Mouse (Mus musculus): ENCODE measurements around the gene Rapgef3. TPM values are rescaled to one million over a fixed set of nuclear protein-coding genes. Genes with fewer than 3 reads are reported as not detected.

The Rapgef3 gene
- polyA plus RNA-seq, 1 experiment from 2014 or later: 18.7 TPM

- no peak for TF ChIP-seq CTCF (IDR thresholded peaks at IDR 0.05)
- H3K36me3 ChIP-seq (ENCODE audit: insufficient read depth, low read length): no peaks in the 10 kb centered on the region
- H3K27me3 ChIP-seq (replicated peaks; ENCODE audit: insufficient read depth, low read length): no peaks in the 10 kb centered on the region
- no peak overlapping the region for H3K9ac ChIP-seq (replicated peaks; ENCODE audit: low read depth)
- WGBS: 83% methylated on average over 1 of the region's 1 CpGs
- no peak overlapping the region for H3K4me2 ChIP-seq (replicated peaks; ENCODE audit: low read depth, low read length)
- H3K4me1 ChIP-seq (ENCODE audit: insufficient read depth, low read depth, low read length): peaks cover 19% of the 10 kb centered on the region; the same call in 1 of the 2 replicates
- H3K9me3 ChIP-seq (ENCODE audit: low read length): no peaks in the 10 kb centered on the region
- H3K4me3 ChIP-seq (ENCODE audit: low read depth, low read length): no peak overlapping the region
- no peak for DNase-seq (ENCODE audit: low spot score)
- peak overlapping the region; percentile 38; the same call in 1 of the 2 replicates for H3K27ac ChIP-seq (ENCODE audit: low read length)
- ATAC-seq: no peak
Measured at GRCm38 (mm10) chr15:97779576-97779975, 11.8 kb upstream of the Rapgef3 start.

GRCm38 (mm10) chr15:97778311-97779098 lies 10.7 kb upstream of the Rapgef3 start, which contains the start of gene Slc48a1:
Gene Slc48a1 (plus strand): TSS chr15:97778520.
- peaks cover 23% of the 10 kb centered on the region for H3K4me1 ChIP-seq (ENCODE audit: insufficient read depth, low read depth, low read length)
- H3K27me3 ChIP-seq (replicated peaks; ENCODE audit: insufficient read depth, low read length): no peaks in the 10 kb centered on the region
- H3K4me3 ChIP-seq (ENCODE audit: low read depth, low read length): no peak within 1 kb of the TSS
- no peak within 1 kb of the TSS for H3K9ac ChIP-seq (replicated peaks; ENCODE audit: low read depth)
- 43% methylated on average over 8 of the region's 8 CpGs for WGBS
- H3K9me3 ChIP-seq (ENCODE audit: low read length): no peaks in the 10 kb centered on the region
- TF ChIP-seq CTCF (IDR thresholded peaks at IDR 0.05): no peak
- peak; percentile 76; the same call in 1 of the 2 replicates for TF ChIP-seq EP300 (IDR thresholded peaks at IDR 0.05)
- H3K4me2 ChIP-seq (replicated peaks; ENCODE audit: low read depth, low read length): no peak within 1 kb of the TSS
- DNase-seq (ENCODE audit: low spot score) (peak; percentile 85), ATAC-seq (peak; percentile 42)
- H3K36me3 ChIP-seq (ENCODE audit: insufficient read depth, low read length): no peaks in the 10 kb centered on the region
- peak within 1 kb of the TSS; percentile 68 for H3K27ac ChIP-seq (ENCODE audit: low read length)

- no peak for TF ChIP-seq CTCF (IDR thresholded peaks at IDR 0.05)
- no peak for TF ChIP-seq EP300 (IDR thresholded peaks at IDR 0.05)
- H3K27me3 ChIP-seq (replicated peaks; ENCODE audit: insufficient read depth, low read length): no peaks in the 10 kb centered on the region
- no peak overlapping the region for H3K4me2 ChIP-seq (replicated peaks; ENCODE audit: low read depth, low read length)
- no peak overlapping the region for H3K9ac ChIP-seq (replicated peaks; ENCODE audit: low read depth)
- ATAC-seq (no peak), DNase-seq (ENCODE audit: low spot score) (no peak)
- no peaks in the 10 kb centered on the region for H3K9me3 ChIP-seq (ENCODE audit: low read length)
- H3K27ac ChIP-seq (ENCODE audit: low read length): no peak overlapping the region
- H3K4me3 ChIP-seq (ENCODE audit: low read depth, low read length): no peak overlapping the region
- no peaks in the 10 kb centered on the region for H3K36me3 ChIP-seq (ENCODE audit: insufficient read depth, low read length)
- H3K4me1 ChIP-seq (ENCODE audit: insufficient read depth, low read depth, low read length): peaks cover 38% of the 10 kb centered on the region
- WGBS: 81% methylated on average over 6 of the region's 6 CpGs
Measured at GRCm38 (mm10) chr15:97776919-97777318, 9.1 kb upstream of the Rapgef3 start.

- peaks cover 38% of the 10 kb centered on the region for H3K4me1 ChIP-seq (ENCODE audit: insufficient read depth, low read depth, low read length)
- ATAC-seq (peak; percentile 21; the same call in 1 of the 2 replicates), DNase-seq (ENCODE audit: low spot score) (peak; percentile 71)
- TF ChIP-seq EP300 (IDR thresholded peaks at IDR 0.05) (no peak), CTCF (IDR thresholded peaks at IDR 0.05) (peak; percentile 89)
- no peak overlapping the region for H3K4me3 ChIP-seq (ENCODE audit: low read depth, low read length)
- no peaks in the 10 kb centered on the region for H3K27me3 ChIP-seq (replicated peaks; ENCODE audit: insufficient read depth, low read length)
- no peak overlapping the region for H3K27ac ChIP-seq (ENCODE audit: low read length)
- WGBS: 11% methylated on average over 8 of the region's 8 CpGs
- H3K9ac ChIP-seq (replicated peaks; ENCODE audit: low read depth): no peak overlapping the region
- H3K36me3 ChIP-seq (ENCODE audit: insufficient read depth, low read length): no peaks in the 10 kb centered on the region
- H3K9me3 ChIP-seq (ENCODE audit: low read length): no peaks in the 10 kb centered on the region
- no peak overlapping the region for H3K4me2 ChIP-seq (replicated peaks; ENCODE audit: low read depth, low read length)
Measured at GRCm38 (mm10) chr15:97776514-97776913, 8.7 kb upstream of the Rapgef3 start.

- Histone ChIP-seq H3K9me3 (ENCODE audit: low read length) (no peaks in the 10 kb centered on the region), H3K27me3 (replicated peaks; ENCODE audit: insufficient read depth, low read length) (no peaks in the 10 kb centered on the region), H3K4me3 (ENCODE audit: low read depth, low read length) (no peak overlapping the region), H3K27ac (ENCODE audit: low read length) (peak overlapping the region; percentile 88), H3K36me3 (ENCODE audit: insufficient read depth, low read length) (no peaks in the 10 kb centered on the region), H3K4me2 (replicated peaks; ENCODE audit: low read depth, low read length) (peak overlapping the region; percentile 8; the same call in 1 of the 2 replicates), H3K4me1 (ENCODE audit: insufficient read depth, low read depth, low read length) (peaks cover 25% of the 10 kb centered on the region), H3K9ac (replicated peaks; ENCODE audit: low read depth) (no peak overlapping the region)
- ATAC-seq (peak; percentile 64), DNase-seq (ENCODE audit: low spot score) (peak; percentile 64)
- peak; percentile 79 for TF ChIP-seq EP300 (IDR thresholded peaks at IDR 0.05)
- TF ChIP-seq CTCF (IDR thresholded peaks at IDR 0.05): peak; percentile 13; the same call in 1 of the 2 replicates
- 36% methylated on average over 5 of the region's 5 CpGs for WGBS
Measured at GRCm38 (mm10) chr15:97773961-97774370, 6.2 kb upstream of the Rapgef3 start.

- TF ChIP-seq CTCF (IDR thresholded peaks at IDR 0.05) (peak; percentile 24; the same call in 1 of the 2 replicates), EP300 (IDR thresholded peaks at IDR 0.05) (peak; percentile 90)
- no peaks in the 10 kb centered on the region for H3K36me3 ChIP-seq (ENCODE audit: insufficient read depth, low read length)
- no peak overlapping the region for H3K9ac ChIP-seq (replicated peaks; ENCODE audit: low read depth)
- DNase-seq (ENCODE audit: low spot score) (peak; percentile 96), ATAC-seq (peak; percentile 91)
- H3K9me3 ChIP-seq (ENCODE audit: low read length): no peaks in the 10 kb centered on the region
- peak overlapping the region; percentile 88 for H3K27ac ChIP-seq (ENCODE audit: low read length)
- 0 out of 2 replicates have a peak overlapping the region, but pooled peaks have one; percentile 3 for H3K4me2 ChIP-seq (replicated peaks; ENCODE audit: low read depth, low read length)
- no peaks in the 10 kb centered on the region for H3K27me3 ChIP-seq (replicated peaks; ENCODE audit: insufficient read depth, low read length)
- 9% methylated on average over 5 of the region's 5 CpGs for WGBS
- no peak overlapping the region for H3K4me3 ChIP-seq (ENCODE audit: low read depth, low read length)
- H3K4me1 ChIP-seq (ENCODE audit: insufficient read depth, low read depth, low read length): peaks cover 19% of the 10 kb centered on the region
Measured at GRCm38 (mm10) chr15:97773108-97773507, 5.3 kb upstream of the Rapgef3 start.

Data from lung, postnatal 0 days (tissue).